Comparison of ENCODE assay signal across 23 mouse cellular contexts in genomic region chr15:12941651-12942180, GRCm38 (mm10).
A peak's percentile ranks its signal among the peaks of the same experiment; 100 is the strongest.
DNase-seq lines count a peak whose midpoint lies in the region; ATAC-seq and TF ChIP-seq lines count a peak whose summit lies in the region.
"Had no signal": no experiment of that assay in that cellular context is flagged by ENCODE, and none has a peak within 500 bp of the region (broad histone marks: within the 10 kb centered on the region; RNA-seq: fewer than 3 reads in every experiment).

No protein-coding gene starts in this region.

- DNase-seq in forebrain, embryonic 10.5 days (ENCODE audit: extremely low spot score, low spot score): peak; percentile 34
- peak; percentile 42 for DNase-seq in brain, embryonic 14.5 days (ENCODE audit: low read depth)
- no peak for DNase-seq in neural tube, embryonic 10.5 days (ENCODE audit: extremely low spot score, low spot score)
- DNase-seq in gastrocnemius, postnatal 10 days: no peak
- no peak for DNase-seq in adrenal gland, adult 2 months
- DNase-seq: adrenal gland, postnatal 10 days; cerebellum, adult 11 months; cerebellum, postnatal 10 days; gastrocnemius, postnatal 14 days; lung, embryonic 14.5 days; lung, postnatal 4 days; right cerebral cortex, postnatal 4 days had no signal

- H3K27ac ChIP-seq in forebrain, embryonic 10.5 days: peak overlapping the region; percentile 27; the same call in 1 of the 2 replicates
- H3K27ac ChIP-seq in forebrain, embryonic 15.5 days (replicated peaks): no peak overlapping the region
- no peak overlapping the region for H3K27ac ChIP-seq in forebrain, embryonic 13.5 days
- H3K27ac ChIP-seq in midbrain, embryonic 15.5 days: no peak overlapping the region
- H3K27ac ChIP-seq: kidney, postnatal 0 days; layer of hippocampus, adult 2 months; left cerebral cortex, adult 2 months; stomach, postnatal 0 days had no signal

- peaks cover 29% of the 10 kb centered on the region for H3K4me1 ChIP-seq in forebrain, embryonic 10.5 days
- peaks cover 17% of the 10 kb centered on the region for H3K4me1 ChIP-seq in forebrain, embryonic 15.5 days
- H3K4me1 ChIP-seq in forebrain, embryonic 13.5 days: peaks cover 24% of the 10 kb centered on the region
- H3K4me1 ChIP-seq in midbrain, embryonic 15.5 days: peaks cover 13% of the 10 kb centered on the region

- H3K4me2 ChIP-seq in forebrain, embryonic 15.5 days (replicated peaks): no peak overlapping the region
- peak overlapping the region; percentile 33 for H3K4me2 ChIP-seq in forebrain, embryonic 13.5 days
- H3K4me2 ChIP-seq in midbrain, embryonic 15.5 days: peak overlapping the region; percentile 16
- H3K4me2 ChIP-seq: liver, embryonic 11.5 days; lung, embryonic 14.5 days had no signal

- no peak for TF ChIP-seq POLR2A in brain, embryonic 14.5 days (IDR thresholded peaks at IDR 0.05; ENCODE audit: borderline replicate concordance, extremely low read depth, insufficient read depth, insufficient read length, poor library complexity, severe bottlenecking)

- peak overlapping the region; percentile 16; the same call in 1 of the 2 replicates for H3K4me3 ChIP-seq in forebrain, embryonic 10.5 days
- no peak overlapping the region for H3K4me3 ChIP-seq in forebrain, embryonic 15.5 days
- no peak overlapping the region for H3K4me3 ChIP-seq in forebrain, embryonic 13.5 days
- no peak overlapping the region for H3K4me3 ChIP-seq in midbrain, embryonic 15.5 days
- H3K4me3 ChIP-seq: erythroblast, embryonic 14.5 days; layer of hippocampus, adult 2 months; left cerebral cortex, adult 2 months had no signal

- peaks cover 6% of the 10 kb centered on the region; the same call in 1 of the 2 replicates for H3K9me3 ChIP-seq in forebrain, embryonic 10.5 days
- H3K9me3 ChIP-seq in forebrain, embryonic 15.5 days: no peaks in the 10 kb centered on the region
- 0 out of 2 replicates have a peak, but pooled peaks cover 4% of the 10 kb centered on the region for H3K9me3 ChIP-seq in forebrain, embryonic 13.5 days (replicated peaks)
- H3K9me3 ChIP-seq in midbrain, embryonic 15.5 days: no peaks in the 10 kb centered on the region

- WGBS in forebrain, embryonic 10.5 days: 19% methylated on average over 14 of the region's 14 CpGs
- WGBS in forebrain, embryonic 15.5 days: 6% methylated on average over 14 of the region's 14 CpGs
- WGBS in forebrain, embryonic 13.5 days: 7% methylated on average over 14 of the region's 14 CpGs
- 11% methylated on average over 14 of the region's 14 CpGs for WGBS in midbrain, embryonic 15.5 days

- no peak for ATAC-seq in forebrain, embryonic 15.5 days (replicated peaks)
- ATAC-seq in forebrain, embryonic 13.5 days: no peak
- peak; percentile 55; the same call in 1 of the 2 replicates for ATAC-seq in midbrain, embryonic 15.5 days (replicated peaks)
- ATAC-seq: hindbrain, embryonic 16.5 days; intestine, embryonic 16.5 days had no signal

- TF ChIP-seq CTCF in brain, embryonic 14.5 days (IDR thresholded peaks at IDR 0.05; ENCODE audit: borderline replicate concordance, extremely low read depth, insufficient read depth, insufficient read length): no peak

- H3K36me3 ChIP-seq in forebrain, embryonic 10.5 days (replicated peaks): peaks cover 19% of the 10 kb centered on the region
- H3K36me3 ChIP-seq in forebrain, embryonic 15.5 days: no peaks in the 10 kb centered on the region
- H3K36me3 ChIP-seq in forebrain, embryonic 13.5 days (ENCODE audit: poor library complexity, severe bottlenecking): 0 out of 2 replicates have a peak, but pooled peaks cover 1% of the 10 kb centered on the region
- 0 out of 2 replicates have a peak, but pooled peaks cover under 1% of the 10 kb centered on the region for H3K36me3 ChIP-seq in midbrain, embryonic 15.5 days (replicated peaks)

- H3K27me3 ChIP-seq in forebrain, embryonic 10.5 days (ENCODE audit: poor library complexity, severe bottlenecking): peaks cover 40% of the 10 kb centered on the region; the same call in 1 of the 2 replicates
- H3K27me3 ChIP-seq in forebrain, embryonic 15.5 days: 0 out of 2 replicates have a peak, but pooled peaks cover 4% of the 10 kb centered on the region
- no peaks in the 10 kb centered on the region for H3K27me3 ChIP-seq in forebrain, embryonic 13.5 days
- H3K27me3 ChIP-seq in midbrain, embryonic 15.5 days (replicated peaks): no peaks in the 10 kb centered on the region

- no peak overlapping the region for H3K9ac ChIP-seq in forebrain, embryonic 15.5 days (replicated peaks)
- H3K9ac ChIP-seq in forebrain, embryonic 13.5 days: no peak overlapping the region
- no peak overlapping the region for H3K9ac ChIP-seq in midbrain, embryonic 15.5 days
- H3K9ac ChIP-seq: lung, embryonic 14.5 days had no signal

Comparison
In these comparisons a context has a peak if more than half of its experiments do, and no peak if none do; other contexts are left out.
1. DNase-seq: peak in forebrain, embryonic 10.5 days (single experiment) and brain, embryonic 14.5 days (single experiment); none in neural tube, embryonic 10.5 days (single experiment), gastrocnemius, postnatal 10 days (single experiment) and adrenal gland, adult 2 months (single experiment).